Mouse (Mus musculus) kidney, postnatal 36 days (tissue): ENCODE results near the gene Prss8.

ENCODE experiments used
- DNase-seq, 2 experiments: peaks; one replicate each; pipeline ENCODE4 v3.0.0; 2021 to 2022; ENCODE audit warnings: mixed read lengths in 2 of 2

Prss8 gene

DNA sequence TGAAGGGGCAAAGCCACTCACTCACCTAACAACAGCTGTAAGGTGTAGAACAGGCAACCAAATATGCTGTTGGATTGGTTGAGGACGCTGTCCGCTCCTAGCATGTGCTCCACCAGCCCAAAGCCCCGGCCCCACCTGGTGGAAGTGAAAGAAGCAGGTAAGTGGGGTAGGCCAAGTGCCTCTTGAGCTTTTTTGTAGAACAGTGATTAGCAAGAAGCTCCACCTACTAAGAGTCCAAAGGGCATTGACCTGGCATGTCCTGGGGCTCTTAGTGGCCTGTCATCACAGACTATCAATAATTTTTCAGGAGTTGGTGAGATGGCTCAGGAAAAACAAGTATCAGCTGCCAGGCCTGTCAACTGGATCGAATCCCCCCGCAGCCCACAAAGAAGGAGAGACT, 35.4 kb downstream of the Prss8 start:
- peak; percentile 37 to 52 for DNase-seq

DNA sequence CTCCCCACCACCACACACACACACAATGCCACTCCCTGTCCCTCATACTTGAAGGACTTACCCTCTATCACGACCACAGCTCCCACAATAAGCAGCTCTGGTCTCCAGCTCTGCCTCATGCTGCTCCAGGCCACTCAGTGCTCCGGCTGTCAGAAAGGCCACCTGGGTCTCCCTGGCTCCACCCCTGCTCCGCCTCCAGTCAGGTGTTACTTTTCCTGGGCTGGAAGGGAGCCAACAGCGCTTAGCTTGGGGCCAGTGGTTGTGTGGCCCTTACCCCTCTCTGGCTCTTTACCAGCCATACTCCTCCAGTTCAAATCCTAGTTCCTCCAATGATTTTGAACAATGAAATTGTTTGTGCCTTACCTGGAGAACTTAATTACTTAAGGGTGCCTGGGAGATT, 39.1 kb downstream of the Prss8 start, which contains the start of gene Prss53:
TSS of gene Prss53 (minus strand) at position 173 of the 400 bp plus-strand sequence.
- peak; percentile 88 to 90 for DNase-seq

DNA sequence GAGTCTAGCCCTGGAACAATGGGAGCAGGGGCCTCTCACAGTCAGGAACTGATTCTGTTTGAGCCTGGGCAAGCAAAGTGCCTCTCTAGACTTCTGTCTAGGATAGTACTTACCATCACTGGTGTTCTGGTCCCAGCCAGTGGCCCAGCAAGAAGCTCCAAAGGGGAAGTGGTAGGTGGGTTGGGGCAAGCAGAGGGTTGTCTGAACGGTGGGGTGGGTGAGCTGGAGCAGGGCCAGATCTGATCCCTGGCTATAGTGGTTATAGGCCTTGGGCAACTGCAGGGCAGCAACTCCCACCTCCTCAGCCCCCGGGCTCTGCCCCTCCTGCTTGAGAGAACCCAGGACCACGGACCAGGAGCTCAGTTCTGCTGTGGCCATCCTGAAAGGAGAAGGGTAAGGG, 41.1 kb downstream of the Prss8 start:
- DNase-seq, result no peak

DNA sequence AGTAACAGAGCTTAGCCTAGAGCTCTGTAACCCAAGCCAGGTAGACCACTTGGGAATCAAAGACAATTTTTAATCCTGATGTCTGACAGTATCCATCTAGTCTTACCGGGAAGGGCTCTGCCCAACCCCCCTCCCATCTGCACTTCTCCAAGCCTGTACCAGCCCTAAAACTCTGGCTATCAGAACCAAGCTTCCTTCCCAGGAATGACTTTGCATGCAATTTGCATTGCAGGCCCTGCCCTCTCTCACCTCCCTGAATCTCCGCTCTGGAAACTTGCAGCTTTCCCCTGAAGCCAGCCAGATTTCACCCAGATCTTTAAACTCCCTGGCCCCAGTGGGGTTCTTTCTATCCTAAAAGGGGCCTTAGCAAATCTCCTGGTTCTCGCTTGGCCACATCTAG, 42.1 kb downstream of the Prss8 start:
- DNase-seq, result no peak

DNA sequence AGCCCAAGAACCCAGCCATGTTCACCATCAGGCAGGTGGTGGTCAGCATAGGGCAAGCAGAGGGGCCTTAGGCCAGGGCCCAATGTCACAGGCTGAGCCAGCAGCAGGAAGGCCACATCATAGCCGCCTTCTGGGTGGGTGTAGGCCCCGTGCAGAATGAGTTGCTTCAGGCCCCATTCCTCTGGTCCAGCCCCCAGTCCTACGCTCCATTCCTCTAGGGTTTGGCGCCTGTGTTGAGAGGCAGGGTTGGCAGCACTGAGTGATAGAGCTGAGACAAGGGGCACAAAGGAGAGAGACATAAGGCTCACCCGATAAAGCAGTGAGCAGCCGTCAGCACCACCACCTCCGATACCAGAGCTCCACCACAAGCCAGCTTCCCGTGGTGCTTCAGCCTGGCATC, 42.7 kb downstream of the Prss8 start:
- no peak for DNase-seq

DNA sequence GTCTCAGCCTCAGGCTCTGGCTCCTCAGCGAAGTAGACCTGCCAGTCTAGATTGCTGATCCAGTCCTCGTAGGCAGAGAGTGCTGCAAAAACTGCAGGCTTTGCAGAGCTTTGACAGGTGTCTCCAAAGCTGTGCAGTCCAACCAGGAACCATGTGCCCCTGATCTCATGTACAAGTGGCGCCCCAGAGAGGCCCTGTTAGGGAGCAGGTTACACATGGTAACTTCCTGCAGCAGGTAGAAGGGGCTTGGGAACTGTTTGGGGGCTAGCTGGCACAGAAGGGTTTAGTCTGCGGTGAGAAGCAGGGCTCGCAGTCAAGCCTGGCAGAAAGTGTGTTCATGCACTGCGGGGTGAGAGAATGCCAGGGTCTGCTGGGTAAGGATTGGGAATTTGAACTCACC, 43.4 kb downstream of the Prss8 start:
- DNase-seq, result no peak

DNA sequence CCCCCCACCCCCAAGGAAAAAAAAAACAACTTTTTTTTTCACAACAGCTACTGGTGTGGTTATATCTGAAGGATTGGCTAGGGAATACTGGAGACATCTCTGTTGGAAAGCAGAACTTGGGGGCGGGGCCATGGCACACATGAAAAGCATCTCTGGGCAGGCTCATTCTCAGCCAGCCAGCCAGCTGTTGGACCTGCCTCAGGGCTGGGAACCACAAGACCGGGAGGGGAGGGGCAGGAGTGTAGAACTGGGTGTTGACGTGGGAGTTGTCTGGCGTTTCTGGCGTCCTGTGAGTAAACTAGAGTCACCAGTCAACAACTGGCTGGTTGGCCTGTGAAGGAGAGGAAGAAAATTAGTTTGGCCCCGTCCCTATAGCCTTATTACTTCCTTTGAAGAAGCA, 44.0 kb downstream of the Prss8 start:
- DNase-seq, result peak; percentile 34 to 43

DNA sequence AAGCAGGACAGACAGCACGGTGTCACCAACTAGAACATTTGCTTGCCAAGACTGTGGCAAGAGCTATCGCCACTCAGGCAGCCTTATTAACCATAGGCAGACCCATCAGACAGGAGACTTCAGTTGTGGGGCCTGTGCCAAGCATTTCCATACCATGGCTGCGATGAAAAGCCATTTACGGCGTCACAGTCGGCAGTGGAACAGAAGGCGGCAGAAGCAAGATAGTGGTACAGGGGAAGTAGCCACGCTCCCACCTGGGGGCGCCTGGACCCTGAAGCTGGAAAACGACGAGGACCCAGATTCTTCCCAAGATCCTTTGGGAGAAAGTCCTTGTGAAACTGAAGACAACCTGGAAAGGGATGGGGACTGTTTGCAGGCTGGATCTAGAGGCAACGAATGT, 49.5 kb downstream of the Prss8 start:
- no peak for DNase-seq

DNA sequence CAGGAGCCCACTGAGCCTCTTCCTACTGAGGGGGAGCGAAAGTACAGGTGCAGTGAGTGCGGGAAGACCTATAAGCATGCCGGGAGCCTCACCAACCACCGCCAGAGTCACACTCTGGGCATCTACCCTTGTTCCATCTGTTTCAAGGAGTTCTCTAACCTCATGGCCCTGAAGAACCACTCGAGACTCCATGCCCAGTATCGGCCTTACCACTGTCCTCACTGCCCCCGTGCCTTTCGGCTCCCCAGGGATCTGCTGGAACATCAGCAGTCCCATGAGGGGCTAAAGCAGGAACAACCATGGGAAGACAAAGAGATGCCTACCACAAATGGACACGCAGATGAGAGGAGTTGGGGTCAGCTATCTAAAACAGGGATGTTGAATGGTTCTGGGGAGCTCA, 50.6 kb downstream of the Prss8 start:
- no peak for DNase-seq

DNA sequence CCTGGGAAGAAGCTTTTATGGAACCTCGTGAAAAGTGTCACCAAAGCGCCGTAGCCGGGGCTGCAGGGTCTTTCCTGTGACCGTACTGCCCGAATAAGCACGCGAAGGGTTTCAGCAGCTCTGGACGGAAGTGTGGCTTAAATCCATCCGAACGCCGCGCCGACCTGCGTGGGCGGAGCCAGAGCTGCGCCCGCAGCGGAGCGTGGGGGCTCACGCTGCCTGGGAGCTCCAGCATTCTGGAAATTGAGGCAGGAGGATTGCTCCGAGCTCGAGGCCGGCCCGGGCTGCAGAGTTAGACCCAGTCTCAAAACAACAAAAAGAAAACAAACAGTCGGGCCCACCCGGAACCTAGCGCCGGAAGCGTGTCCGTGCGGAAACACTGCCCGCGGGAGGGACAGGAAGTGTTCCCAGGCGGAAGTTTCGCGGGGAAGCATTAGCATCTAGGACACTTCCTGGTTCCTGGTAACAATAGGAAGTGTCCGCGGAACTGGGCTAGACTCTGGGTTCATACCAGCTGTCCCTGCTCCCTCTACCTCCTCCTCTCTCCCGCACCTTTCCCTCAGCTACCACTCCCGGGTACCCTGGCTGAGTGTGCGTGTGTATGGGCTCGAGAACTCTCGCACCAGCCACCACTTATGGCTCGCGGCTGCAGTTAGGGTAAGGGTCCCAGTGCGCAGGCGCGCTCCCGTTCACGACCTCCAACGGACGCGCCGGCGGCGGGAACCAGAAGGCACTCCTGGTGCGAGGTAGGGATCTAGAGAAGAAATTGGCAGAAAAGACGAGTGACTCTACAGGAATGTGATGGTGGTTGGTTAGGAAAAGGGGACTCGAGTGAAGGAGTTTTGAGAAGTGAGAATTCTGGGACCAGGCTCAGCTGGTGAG, 53.2 kb downstream of the Prss8 start, which contains the start of gene Zfp668:
TSS of gene Zfp668 (minus strand) at position 362 of the 882 bp plus-strand sequence.
- DNase-seq, result peak; percentile 94

DNA sequence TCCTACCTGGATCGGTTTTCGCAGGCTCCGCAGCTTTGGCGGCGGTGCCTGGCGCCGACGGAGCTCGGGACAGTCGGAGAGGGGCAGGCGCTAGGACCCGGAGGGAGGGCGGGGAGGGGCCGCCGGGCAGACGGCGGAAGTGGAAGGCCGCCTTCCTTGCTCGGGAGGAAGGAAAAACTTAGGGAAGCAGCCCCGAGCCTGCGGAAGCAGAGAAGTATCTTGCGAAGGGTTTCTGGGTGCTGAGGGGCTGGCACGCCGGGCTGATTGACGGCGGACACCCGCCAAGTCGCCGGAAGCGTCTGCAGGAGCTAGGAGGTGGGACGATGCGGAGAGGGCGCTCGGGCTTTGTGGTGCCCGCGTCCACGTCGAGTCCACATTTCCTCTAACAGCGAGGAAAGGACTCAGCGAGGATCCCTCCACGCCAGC, 53.9 kb downstream of the Prss8 start, which contains the start of gene Zfp646:
TSS of gene Zfp646 (plus strand) at position 181 of the 426 bp plus-strand sequence.
- DNase-seq, result peak; percentile 74 to 84
